Mouse (Mus musculus) spleen, postnatal 36 days (tissue): ENCODE measurements around the gene Cd248.

Source experiments
- DNase-seq, 2 experiments: peaks; one replicate each; pipeline ENCODE4 v3.0.0; 2022; ENCODE audit warnings: low spot score in 2 of 2, mixed read lengths in 1 of 2

The Cd248 gene

DNA sequence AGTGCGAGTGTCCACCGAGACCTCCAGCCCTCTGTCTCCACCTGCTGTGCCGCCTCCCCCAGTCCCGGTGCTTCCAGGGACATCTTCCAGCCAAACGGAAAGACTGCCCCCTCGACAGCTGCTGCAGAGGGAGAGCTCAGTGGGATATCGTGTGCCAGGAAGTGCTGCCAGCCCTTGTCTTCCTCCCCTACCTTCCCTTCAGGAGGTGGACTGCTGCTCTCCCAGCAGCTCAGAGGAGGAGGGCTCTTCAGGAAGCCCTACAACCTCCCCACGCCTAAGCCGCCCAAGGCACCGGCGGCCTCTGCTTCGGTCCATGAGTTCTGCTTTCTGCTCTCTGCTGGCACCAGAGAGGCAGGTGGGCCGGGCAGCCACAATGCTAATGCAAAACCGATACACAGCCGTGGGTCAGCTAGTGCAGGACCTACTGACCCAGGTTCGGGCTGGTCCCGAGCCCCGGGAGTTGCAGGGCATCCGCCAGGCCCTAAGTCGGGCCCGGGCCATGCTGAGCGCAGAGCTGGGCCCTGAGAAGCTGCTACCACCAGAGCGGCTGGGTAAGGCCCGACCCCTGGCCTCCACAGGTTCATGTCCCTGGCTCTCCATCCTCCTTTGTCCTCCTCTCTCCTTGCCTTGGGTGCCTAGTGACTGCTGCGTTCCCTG is 15.6 kb upstream of the Cd248 start:
- DNase-seq: no peak

DNA sequence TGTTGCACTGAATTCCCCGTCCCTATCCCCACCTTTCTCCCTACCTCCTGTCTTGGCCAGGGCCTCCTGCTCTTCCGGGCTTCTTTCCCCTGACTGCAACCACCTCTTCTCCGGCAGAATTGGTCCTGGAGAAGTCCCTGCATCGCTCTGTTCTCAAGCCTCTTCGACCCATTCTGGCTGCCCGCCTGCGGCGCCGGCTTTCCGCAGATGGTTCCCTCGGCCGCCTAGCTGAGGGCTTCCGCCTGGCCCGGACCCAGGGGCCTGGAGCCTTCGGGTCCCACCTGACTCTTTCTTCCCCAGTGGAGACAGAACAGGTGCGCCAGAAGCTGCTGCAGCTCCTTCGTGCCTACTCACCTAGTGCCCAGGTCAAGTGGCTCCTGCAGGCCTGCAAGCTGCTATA is 15.0 kb upstream of the Cd248 start:
- no peak for DNase-seq

DNA sequence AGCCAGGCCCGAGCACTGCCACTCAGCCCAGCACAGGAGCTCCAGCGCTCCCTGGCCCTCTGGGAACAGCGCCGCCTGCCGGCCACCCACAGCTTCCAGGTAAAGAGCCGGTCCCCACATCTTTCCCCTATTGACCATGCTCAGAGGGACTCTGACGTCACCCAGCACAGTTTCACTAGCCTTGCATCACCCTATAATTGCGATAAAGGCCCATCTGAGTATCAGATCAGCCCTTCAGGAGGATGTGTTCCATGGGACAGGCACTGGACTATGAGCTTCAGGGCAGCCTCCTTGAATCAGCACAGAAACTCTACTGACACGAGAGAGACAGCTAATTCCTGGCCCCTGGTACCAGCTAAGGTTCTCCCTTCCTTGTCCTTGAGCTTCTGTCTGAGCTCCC is 14.0 kb upstream of the Cd248 start:
- DNase-seq: no peak

DNA sequence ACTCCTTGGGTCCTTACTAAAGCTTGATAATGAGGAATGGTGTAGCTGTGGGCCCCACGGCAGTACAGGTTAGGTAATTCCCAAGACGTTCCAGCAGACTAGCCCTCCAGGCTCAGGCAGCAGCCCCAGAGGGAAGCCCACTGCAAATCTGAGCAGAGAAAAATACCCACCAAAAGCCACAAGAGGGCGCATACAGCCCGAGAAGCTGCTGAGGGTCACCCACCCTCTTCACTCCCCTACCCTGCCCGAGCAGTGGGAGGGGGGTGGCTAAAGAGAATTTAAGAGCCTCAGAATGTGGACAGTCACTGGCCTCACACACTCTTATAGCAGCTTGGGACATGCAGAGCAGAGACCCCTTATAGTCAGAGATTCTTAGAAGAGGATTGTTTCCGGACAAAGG is 11.6 kb upstream of the Cd248 start:
- DNase-seq: no peak

DNA sequence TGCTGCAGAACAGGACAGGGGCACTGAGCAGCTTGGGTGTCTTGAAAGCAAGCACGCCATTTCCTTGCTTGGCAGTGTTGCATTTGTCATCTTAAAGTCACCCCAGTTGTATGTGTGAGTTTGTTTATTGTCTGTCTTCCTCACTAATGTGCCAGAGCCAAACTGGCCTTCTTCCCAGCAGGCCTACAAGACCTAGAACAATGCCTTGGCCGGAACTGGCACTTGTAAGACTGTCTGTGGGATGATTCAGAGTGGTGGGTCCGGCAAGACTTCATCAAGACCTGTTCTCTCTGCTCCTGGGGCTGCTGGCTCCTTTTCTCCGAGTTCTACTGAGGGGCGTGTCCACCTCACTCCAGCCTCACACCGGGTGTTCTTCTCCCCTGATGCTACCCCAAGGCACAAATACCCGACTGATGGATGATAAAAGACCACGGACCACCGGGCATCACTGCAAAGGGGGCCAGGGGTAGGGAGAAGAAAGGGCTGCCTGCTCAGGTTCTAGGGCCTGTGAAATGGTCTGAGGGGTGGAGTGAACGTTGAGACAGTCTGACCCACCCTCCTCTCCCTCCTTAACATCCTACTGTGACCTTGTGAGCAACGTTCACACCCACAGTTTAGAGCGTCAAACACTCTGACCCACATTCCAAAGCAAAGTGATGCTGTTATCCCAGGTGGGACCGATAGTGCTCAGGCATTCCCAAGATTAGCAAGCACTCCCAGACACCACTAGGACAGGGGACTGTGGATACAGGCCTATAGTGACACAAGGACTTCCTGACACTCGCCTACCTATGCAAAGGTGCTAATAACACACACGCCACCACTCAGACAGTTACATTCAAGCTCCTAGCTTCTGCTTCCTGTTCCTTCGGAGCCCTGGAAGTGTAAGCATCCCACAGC is 9.8 kb upstream of the Cd248 start:
- DNase-seq: no peak

DNA sequence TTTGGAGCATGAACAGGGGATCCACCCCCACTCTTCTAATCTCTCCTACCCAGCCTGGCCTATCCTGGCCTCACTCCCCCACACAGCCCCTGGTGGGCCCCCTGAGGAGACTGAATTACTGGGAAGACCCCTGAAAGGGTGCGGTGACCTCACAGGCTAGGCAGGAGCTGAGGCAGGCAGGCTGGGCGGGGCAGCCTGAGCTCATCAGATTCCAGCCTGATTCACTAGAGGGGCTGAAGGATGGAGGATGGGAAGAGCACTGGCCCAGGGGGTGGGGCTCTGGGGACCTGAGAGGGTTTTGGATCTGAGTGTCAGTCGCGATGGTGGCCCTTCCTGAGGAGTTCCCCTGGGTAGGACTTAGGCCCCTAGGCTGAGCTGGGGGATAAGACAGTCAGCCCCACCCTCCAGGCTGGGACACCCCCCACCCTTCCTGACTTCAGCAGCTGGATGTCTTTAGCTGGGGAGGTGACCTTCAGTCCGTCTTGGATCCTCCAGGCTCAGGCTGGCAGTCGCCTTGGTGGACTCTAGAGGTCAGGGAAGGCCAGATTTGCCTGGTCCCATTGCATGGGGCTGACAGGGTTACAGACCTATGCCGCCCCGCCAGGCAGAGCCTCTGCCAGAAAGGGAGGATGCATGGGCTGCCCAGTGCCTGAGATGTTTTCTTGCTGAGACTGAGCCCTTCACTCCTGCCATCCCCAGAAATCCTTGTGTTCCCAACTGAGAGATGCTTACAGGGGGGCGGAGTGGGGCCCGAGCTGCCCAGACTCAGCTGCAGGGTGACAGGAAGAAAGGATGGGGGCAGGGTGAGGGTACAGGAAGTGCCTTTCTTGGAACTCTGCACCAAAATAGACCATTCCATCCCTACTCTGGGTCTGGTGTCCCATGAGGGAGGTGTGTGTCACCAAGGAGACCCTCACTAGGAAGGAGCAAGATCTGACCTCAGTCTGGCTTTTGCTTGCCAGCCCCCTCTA is 8.8 kb upstream of the Cd248 start:
- DNase-seq: no peak

GRCm38 (mm10) chr19:5060365-5061330 is 7.2 kb upstream of the Cd248 start:
- no peak for DNase-seq

- no peak for DNase-seq
These were observed 5.8 kb upstream of the Cd248 start for GRCm38 (mm10) chr19:5062041-5062440.

DNA sequence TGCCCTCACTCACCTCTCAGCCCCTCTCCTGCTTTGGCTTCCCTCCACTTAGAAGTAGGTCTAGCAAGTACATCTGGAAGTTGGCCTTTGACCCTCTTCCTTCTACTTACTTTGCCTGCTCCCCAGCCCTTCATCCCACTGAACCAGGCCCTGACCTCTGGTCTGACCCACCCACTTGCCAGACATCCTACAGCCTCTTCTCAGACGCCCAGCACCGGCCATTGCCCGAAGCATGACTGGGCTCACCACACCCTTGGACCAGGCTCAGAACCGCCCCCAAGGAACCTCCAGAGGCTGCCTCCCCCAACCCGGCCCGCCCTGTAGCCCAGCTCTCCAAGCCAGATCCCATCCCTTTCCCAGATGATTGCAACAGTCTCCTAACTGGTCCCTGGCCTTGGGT is 5.4 kb upstream of the Cd248 start:
- no peak for DNase-seq

DNA sequence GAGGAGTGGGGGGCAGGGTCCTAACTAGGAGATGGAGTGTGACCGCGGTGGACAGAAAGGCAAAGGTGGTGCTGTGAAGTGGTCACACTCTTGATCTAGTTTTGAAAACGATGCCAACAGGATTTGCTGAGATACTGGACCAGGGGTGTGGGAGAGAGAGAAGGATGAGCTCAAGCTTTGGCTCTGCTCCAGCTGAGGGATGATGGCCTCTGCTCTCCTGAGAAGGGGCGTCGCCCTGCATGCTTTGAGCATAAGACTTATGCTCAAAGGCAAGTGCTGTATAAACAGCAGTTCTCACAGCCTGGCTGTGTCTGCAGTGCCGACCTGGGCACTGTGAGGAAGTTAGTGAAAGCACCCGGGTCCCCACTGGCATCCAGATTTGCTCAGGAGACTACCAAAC is 2.8 kb upstream of the Cd248 start:
- no peak for DNase-seq

GRCm38 (mm10) chr19:5067040-5067799 is 658 bp upstream of the Cd248 start:
- peak in 1 of 2 experiments; percentile 51 for DNase-seq

- no peak for DNase-seq
These were observed 824 bp downstream of the Cd248 start for GRCm38 (mm10) chr19:5068570-5069234.

- no peak for DNase-seq
These were observed 1.6 kb downstream of the Cd248 start for GRCm38 (mm10) chr19:5069486-5069885.

- no peak for DNase-seq
These were observed 2.1 kb downstream of the Cd248 start for GRCm38 (mm10) chr19:5069978-5070377.

DNA sequence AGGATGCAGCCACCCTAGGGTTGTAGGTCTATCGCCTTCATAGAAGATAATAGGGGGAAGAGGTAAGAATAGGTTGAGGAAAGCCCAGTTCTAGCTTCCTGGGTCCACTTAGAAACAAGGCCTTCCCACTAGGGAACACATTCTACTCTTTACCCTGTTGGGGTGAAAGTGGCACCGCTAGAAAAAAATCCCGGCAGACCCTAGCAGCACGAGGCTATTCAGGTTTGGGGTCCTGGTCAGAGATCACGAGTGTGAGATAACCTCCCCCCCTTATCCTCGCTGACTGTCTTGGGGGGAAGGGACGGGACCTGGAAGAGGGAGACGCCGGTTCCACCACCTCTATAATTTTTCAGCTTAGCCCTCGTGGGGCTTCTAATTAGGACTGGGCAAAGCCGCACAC is 3.2 kb downstream of the Cd248 start:
- no peak for DNase-seq

DNA sequence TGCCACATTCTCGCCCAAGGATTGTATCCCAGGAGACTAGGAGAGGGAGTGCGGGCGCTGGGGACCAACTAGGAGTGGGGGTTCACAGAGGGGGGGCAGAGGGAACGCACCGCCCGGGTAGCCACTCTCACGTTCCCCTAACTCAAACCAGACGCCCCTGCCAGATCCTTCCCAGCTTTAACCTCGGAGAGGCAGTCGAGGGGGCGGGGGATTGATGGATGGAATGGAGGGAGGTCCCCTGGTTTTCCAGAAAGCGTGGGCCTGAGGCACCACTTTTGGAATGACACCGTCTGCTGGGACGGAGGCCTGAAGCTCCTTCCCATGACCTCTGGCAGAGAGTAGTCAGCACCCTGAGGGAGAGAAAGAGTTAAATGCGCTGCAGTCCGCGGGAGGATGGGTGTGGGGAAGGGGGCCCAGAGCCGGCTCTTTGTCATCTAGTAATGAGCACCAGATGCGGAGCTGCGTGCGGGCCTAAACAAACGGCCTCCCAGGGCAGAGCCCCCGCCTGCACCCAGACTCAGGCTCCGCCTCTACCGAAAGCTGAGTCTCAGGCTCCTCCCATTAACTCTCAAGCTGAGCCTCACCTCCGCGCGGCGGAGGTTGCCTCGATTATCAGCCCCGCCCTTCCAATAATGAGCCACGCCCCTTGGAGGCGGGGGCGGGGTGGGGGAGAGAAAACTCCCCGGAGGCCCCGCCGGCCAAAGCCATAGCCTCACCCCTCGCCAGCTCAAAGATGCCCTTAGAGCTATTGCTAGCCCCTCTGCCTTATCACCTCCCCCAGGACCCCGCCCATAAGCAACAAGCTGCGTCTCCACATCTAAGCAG is 3.9 kb downstream of the Cd248 start:
- DNase-seq: peak; percentile 72 to 78

DNA sequence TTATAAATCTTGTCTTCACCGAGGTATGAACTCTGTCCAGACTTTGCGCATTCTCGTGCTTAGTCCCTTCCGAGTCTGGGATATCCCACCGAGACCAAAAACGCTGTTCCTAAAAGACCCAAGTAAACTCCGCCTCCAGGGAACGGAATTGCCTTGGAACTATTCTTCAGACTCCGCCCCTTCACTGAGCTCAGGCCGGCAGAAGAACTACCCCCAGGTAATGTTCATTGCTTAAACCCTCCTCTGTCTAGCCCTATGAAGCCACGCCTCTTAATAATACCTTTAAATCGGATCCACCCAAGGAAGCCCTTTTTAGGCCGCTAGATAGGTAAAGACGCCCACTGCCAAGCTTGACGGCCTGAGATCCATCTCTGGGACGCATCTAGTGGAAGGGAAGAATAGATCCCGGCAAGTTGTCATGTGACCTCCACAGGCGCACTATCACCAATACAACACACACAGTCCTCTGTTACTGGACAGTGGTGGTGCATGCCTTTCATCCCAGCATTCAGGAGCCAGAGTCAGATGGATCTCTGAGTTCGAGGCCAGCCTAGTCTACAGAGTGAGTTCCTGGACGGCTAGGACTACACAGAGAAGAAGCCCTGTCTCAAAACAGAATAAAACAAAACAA is 4.6 kb downstream of the Cd248 start:
- no peak for DNase-seq

GRCm38 (mm10) chr19:5073028-5073427 is 5.2 kb downstream of the Cd248 start:
- peak in 1 of 2 experiments; percentile 18 for DNase-seq
